Mouse (Mus musculus): ENCODE measurements around the gene Nr2e3.

DNA sequence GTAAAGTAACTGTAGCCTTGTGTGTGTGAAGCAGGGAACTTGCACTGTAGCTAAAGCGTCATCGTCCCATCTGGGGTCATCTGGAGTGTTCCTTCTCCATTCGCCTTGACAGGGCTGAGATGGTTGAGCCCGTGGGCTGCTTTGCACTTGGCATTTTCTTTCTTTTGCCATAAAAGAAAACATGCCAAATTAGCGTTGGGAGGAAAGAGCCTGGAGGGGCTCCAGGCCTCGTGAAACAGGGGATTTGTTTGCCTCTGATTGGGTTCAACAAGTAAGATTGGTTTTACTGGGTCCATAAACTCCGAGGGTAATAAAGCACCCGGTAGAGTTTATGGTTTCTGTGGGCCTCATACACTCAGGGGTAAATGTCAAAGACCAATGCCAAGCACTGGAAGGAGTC lies 41.9 kb upstream of the Nr2e3 start:
- TF ChIP-seq CTCF (IDR thresholded peaks at IDR 0.05; ENCODE audit: extremely low read depth, insufficient read length, insufficient replicate concordance, low read depth, low read length) (no peak), POLR2A (IDR thresholded peaks at IDR 0.05; ENCODE audit: low read depth, low read length) (no peak)

All from small intestine, adult 2 months (tissue).